Comparison of ENCODE assay signal across 18 mouse cellular contexts in genomic region chr13:102749891-102750290, GRCm38 (mm10).
"Had no signal": no experiment of that assay in that cellular context is flagged by ENCODE, and none has a peak within 500 bp of the region (broad histone marks: within the 10 kb centered on the region; RNA-seq: fewer than 3 reads in every experiment).

No protein-coding gene starts in this region.

- H3K9ac ChIP-seq: intestine, embryonic 15.5 days; kidney, embryonic 15.5 days; limb, embryonic 13.5 days; liver, embryonic 13.5 days; midbrain, embryonic 12.5 days; stomach, embryonic 15.5 days had no signal

- H3K4me3 ChIP-seq: intestine, embryonic 15.5 days; kidney, embryonic 15.5 days; limb, embryonic 10.5 days; limb, embryonic 13.5 days; liver, embryonic 13.5 days; midbrain, embryonic 12.5 days; stomach, embryonic 15.5 days had no signal

- ATAC-seq: intestine, embryonic 15.5 days had no signal

- DNase-seq: kidney, adult 11 months; kidney, adult 8-10 months; kidney, postnatal 10 days; kidney, postnatal 36 days; liver, embryonic 13.5 days; lung, adult 2 months; lung, postnatal 14 days; right cerebral cortex, adult 18-20 months; right cerebral cortex, postnatal 14 days; right cerebral cortex, postnatal 4 days; thymus, postnatal 25 days had no signal

- H3K4me1 ChIP-seq: intestine, embryonic 15.5 days; limb, embryonic 10.5 days; stomach, embryonic 15.5 days had no signal

- H3K27me3 ChIP-seq: intestine, embryonic 15.5 days; kidney, embryonic 15.5 days; limb, embryonic 13.5 days; liver, embryonic 13.5 days; midbrain, embryonic 12.5 days; stomach, embryonic 15.5 days had no signal

- H3K4me2 ChIP-seq: intestine, embryonic 15.5 days; kidney, embryonic 15.5 days; limb, embryonic 13.5 days; liver, embryonic 13.5 days; midbrain, embryonic 12.5 days; stomach, embryonic 15.5 days had no signal

- H3K27ac ChIP-seq: intestine, embryonic 15.5 days; kidney, embryonic 15.5 days; limb, embryonic 10.5 days; limb, embryonic 13.5 days; liver, embryonic 13.5 days; macrophage; midbrain, embryonic 12.5 days; stomach, embryonic 15.5 days had no signal

- H3K9me3 ChIP-seq: intestine, embryonic 15.5 days; kidney, embryonic 15.5 days; limb, embryonic 10.5 days; limb, embryonic 13.5 days; liver, embryonic 13.5 days; midbrain, embryonic 12.5 days; stomach, embryonic 15.5 days had no signal
